Mouse (Mus musculus) left cerebral cortex, adult 8-10 months (tissue): ENCODE results near the gene Sema4d. TPM values are rescaled to one million over a fixed set of nuclear protein-coding genes. Genes with fewer than 3 reads are reported as not detected.

Experiments used
- DNase-seq, 2 experiments: peaks; one replicate each; pipeline ENCODE4 v3.0.0; 2022; ENCODE audit warnings: low spot score in 2 of 2
- microRNA-seq, 2 experiments: library from miRNA; unstranded; fragments of <30 nt; microRNA quantifications; one replicate each; pipeline ENCODE4 v1.2.0; 2022
- total RNA-seq, 4 experiments: library from RNA; stranded (reverse); gene quantifications; 2 replicates each; pipeline ENCODE4 v1.2.4; 2022

Sema4d gene
- total RNA-seq, 4 experiments from 2014 or later, result 71.1 to 80.0 (median 75.5) TPM

DNA sequence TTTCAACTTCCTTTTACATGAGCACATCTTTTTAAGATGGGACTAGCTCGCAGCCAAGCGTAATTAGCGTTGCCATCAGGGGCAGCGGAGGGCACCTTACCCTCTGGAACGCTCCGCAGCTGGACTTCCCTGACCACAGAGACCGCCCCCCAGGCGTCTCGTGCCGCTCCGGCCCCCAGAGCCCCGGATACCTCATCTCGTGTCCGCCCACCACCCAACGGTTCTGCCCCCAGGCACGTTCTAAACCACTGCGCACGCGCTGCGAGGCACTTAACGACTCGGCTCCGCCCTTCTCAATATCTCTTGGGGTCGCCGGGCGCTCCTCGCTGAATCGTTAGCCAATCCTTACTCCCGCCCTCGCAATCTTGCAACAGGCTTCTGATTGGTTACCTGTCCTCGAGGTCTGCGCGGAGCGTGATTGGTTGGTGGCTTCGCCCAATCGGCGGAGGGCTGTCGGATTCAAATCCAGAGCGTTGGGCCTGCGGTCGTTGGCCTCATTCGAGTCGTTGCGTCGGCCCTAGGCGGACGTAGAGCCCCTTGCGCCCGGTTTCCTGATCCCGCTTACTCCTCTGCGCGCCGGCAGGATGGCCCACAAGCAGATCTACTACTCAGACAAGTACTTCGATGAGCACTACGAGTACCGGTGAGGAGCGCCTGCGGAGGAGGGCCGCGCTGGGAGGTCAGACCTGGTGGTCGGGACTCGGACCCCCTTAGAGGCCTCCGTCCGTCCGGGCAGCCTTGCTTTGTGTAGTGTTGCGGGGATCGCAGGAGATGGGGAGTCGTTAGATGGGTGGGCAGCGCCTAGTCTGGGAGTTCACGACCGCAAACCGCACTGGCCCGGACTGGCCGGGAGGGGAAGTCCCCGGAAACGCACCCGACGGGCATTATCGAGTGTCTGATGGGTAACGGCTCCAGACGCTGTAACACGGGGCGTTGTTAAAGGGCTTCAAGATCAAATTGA lies 148.4 kb downstream of the Sema4d start, which contains the start of gene Cks2:
Gene Cks2, plus strand, starts transcription at position 404 of the 961 bp plus-strand sequence.
- peak; percentile 86 to 98 for DNase-seq

DNA sequence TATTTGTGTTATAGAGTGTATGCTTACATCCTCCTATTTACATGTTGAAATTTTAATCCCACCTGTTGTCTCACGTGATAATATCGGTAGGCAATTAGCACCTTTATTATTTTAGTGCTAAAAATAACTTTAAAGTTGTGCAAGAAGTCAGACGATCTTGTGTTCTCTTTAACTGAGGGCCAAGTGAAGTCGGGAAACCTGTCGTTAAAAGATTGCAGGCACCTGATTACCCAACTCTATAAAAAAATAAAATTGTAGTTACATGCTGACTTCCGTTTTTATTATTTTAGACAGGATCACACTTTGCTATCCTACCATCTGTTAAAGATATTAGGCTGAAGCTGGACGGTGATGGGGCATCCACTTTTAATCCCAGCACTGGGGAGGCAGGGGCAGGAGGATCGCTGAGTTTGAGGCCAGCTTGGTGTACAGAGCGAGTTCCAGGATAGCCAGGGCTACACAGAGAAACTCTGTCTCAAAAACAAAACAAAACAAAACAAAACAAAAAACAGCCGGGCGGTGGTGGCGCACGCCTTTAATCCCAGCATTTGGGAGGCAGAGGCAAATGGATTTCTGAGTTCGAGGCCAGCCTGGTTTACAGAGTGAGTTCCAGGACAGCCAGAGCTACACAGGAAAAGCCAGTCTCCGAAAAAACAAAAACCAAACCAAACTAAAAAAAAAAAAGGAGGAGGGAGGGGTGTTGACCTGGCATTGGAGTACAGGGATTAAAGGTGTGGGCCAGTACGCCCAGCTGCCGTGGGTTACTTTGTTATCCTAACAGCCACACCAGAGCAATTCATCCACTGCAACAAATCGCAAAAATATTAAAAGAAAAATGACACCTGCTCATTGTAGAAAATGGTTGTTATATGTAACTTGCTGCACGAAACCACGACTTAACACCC lies 149.4 kb downstream of the Sema4d start:
- no peak for DNase-seq

DNA sequence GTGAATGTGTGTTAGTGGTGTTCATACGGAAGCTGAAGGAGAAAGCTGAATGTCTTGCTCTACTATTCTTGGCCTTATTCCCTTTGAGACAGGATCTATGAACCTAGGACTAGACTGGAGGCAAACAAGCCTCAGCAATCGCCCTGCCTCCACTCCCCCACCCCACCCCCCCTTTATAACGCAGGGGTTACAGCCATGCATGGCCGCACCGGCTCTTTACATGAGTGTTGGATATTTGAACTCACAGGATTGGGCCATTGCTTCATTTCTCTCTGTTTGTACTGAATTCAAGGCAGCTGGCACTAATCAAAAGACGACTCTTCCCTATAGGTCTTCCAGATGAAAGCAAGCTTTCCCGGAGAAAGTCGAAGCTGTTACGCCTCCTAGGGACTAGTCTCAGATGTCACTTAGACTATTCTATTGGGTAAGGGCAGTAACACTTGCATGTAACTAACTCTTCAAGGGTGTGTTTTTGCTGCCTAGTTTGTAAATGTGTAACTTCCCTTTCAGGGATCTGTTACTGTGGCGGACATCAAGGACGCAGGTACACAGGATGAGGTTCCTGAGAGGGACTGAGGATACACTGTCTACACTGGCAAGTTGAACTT lies 151.3 kb downstream of the Sema4d start:
- DNase-seq, result no peak

DNA sequence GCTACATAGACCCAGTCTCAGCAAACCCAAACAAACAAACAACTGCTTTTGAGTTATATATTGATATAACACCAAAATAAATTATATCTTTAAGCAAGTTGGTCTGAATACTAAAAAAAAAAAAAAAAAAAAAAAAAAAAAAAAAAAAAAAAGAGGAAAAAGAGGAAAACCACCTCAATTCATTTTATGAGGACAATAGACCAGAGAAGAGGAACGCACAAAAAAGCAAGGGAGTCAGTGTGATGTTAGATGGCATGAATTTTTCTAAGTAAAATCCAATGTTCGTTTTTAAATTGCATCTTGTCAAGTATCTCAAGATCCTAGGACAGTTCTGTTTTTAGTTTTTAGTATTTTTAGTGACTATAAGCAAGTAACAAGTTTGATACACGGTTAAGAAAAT lies 152.1 kb downstream of the Sema4d start:
- no peak for DNase-seq

DNA sequence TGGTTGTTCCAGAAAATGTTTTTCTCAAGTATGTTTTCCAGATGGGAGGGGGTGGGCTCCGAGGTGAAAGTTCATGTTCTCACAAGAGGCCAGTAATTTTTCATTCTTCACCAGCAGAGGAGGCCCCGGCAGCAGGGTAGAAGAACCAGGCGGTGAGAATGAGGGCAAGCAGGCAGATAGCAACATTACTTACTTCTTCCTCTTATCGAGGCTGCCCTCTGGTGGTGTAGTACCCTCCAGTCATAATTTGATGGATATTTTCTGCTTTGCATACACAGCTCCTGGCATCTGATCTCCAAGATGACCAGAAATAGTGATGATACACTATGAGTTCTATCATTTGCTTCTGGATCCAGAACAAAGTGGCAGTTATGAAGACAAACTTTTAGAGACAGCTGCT lies 154.6 kb downstream of the Sema4d start:
- no peak for DNase-seq

Small RNAs within 50 kb of the gene (microRNA-seq; reads per million reads assigned to microRNA genes)
- gene Gm23566, result 0 reads per million in 2 experiments

Other genes starting within 250 kb of the Sema4d start
- 100 to 1,000 TPM; 153 to 205 (median 182) TPM for gene Shc3, start 224.3 kb downstream of the Sema4d start, total RNA-seq
- gene Cks2, start 148.5 kb downstream of the Sema4d start, total RNA-seq, result 1 to 10 TPM; 1.5 to 4.0 (median 3.0) TPM
- gene Secisbp2, start 142.1 kb downstream of the Sema4d start, total RNA-seq, result 10 to 100 TPM; 16.8 to 18.7 (median 17.9) TPM
- 10 to 100 TPM; 10.3 to 22.3 (median 14.1) TPM for gene Gadd45g, start 52.9 kb upstream of the Sema4d start, total RNA-seq